Mouse (Mus musculus) forebrain, embryonic 12.5 days (tissue): ENCODE measurements around the gene Poc5. TPM values are rescaled to one million over a fixed set of nuclear protein-coding genes. Genes with fewer than 3 reads are reported as not detected.

Experiments used
- ATAC-seq: fragments of 200-750 bp; cut with Nextera tagmentation; 2 replicates; pipeline ENCODE4 v1.8.0; 2017; ENCODE audit warnings: moderate TSS enrichment; ENCODE audit not compliant: low FRiP score
- H3K27ac ChIP-seq: fragments of 300-500 bp; sonication (generic); 2 replicates; pipeline ENCODE4 v1.5.1; 2016; ENCODE audit warnings: mild to moderate bottlenecking
- H3K27me3 ChIP-seq: fragments of 300-500 bp; sonication (generic); 2 replicates; pipeline ENCODE4 v1.6.1; 2016; ENCODE audit warnings: mild to moderate bottlenecking
- H3K36me3 ChIP-seq: fragments of 300-500 bp; sonication (generic); replicated peaks from 2 replicates; pipeline ENCODE4 v1.6.1; 2016; ENCODE audit warnings: mild to moderate bottlenecking
- H3K4me1 ChIP-seq: fragments of 300-500 bp; sonication (generic); 2 replicates; pipeline ENCODE4 v1.6.1; 2016
- H3K4me2 ChIP-seq: fragments of 300-500 bp; sonication (generic); 2 replicates; pipeline ENCODE4 v1.6.1; 2016; ENCODE audit warnings: mild to moderate bottlenecking, moderate library complexity
- H3K4me3 ChIP-seq: fragments of 300-500 bp; sonication (generic); replicated peaks from 2 replicates; pipeline ENCODE4 v1.5.1; 2016; ENCODE audit warnings: mild to moderate bottlenecking
- H3K9ac ChIP-seq: fragments of 300-500 bp; sonication (generic); 2 replicates; pipeline ENCODE4 v1.6.1; 2016; ENCODE audit warnings: mild to moderate bottlenecking
- H3K9me3 ChIP-seq: fragments of 300-500 bp; sonication (generic); 2 replicates; pipeline ENCODE4 v1.6.1; 2016
- WGBS: fragments of 180-500 bp; shearing (Covaris S2); methylation state at CpG from one replicate; pipeline ENCODE4 v1.1.7; 2016; 5-methylcytosine and 5-hydroxymethylcytosine counted together
- microRNA-seq: library from miRNA; unstranded; fragments of <30 nt; microRNA quantifications from one replicate; pipeline ENCODE4, GENCODE M21; 2017
- polyA plus RNA-seq: library from polyadenylated mRNA; unstranded; fragments of >200 nt; fragmentation: Nextera tagmentation; extraction: Ambion mirVana; gene quantifications from 2 replicates; pipeline ENCODE4 v1.2.1, GENCODE M21; 2016

Poc5 gene
- polyA plus RNA-seq, 1 experiment from 2014 or later: 30.6 TPM

DNA sequence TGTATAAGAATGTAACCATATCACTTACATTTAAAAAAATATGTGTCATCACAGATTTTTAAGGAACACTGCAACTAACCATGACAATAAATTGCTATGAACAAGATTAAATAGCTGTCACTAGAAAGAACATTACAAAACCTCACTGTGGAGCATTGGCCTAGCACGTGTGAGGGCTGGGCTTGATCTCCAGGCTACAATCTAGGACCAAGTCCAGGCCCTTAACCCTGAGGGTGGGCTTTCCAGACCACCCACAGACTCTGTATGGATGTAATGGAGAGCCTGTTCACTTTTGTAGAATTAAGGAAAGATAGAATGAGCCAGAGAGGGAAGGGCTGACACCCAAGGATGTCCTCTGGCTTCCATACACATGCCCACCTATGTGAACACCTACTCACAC, 74.5 kb downstream of the Poc5 start:
- 75% methylated on average over 1 of the region's 1 CpGs for WGBS
- H3K4me1 ChIP-seq: no peaks in the 10 kb centered on the region

DNA sequence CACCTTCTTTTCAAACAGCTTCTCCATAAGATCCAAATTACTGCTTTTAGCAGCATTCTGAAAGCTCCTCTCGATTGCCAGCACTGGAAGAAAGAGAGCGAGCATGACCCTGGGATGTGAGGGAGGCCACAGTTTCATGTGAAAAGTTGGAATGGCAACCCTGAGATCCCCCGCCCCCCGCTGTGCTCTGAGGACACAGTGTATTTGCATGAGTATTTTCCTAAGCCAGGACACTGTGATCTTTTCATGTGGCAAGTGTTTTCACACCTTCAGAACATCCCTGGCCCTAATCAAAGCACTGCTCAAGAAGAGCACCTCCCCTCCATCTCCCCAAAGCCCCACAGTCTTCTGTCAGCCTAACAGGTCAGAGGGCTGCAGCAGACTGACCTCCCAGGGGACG, 77.2 kb downstream of the Poc5 start:
- Histone ChIP-seq H3K27ac (no peak overlapping the region), H3K4me2 (no peak overlapping the region), H3K9me3 (no peaks in the 10 kb centered on the region), H3K4me3 (no peak overlapping the region), H3K9ac (no peak overlapping the region), H3K36me3 (no peaks in the 10 kb centered on the region), H3K4me1 (no peaks in the 10 kb centered on the region), H3K27me3 (no peaks in the 10 kb centered on the region)
- ATAC-seq: no peak
- 68% methylated on average over 5 of the region's 5 CpGs for WGBS

More for the DNA sequence above, 74.5 kb downstream of the Poc5 start:
- Histone ChIP-seq H3K36me3 (no peaks in the 10 kb centered on the region), H3K4me3 (no peak overlapping the region), H3K4me2 (no peak overlapping the region), H3K9me3 (no peaks in the 10 kb centered on the region), H3K27me3 (no peaks in the 10 kb centered on the region), H3K9ac (no peak overlapping the region), H3K27ac (no peak overlapping the region)
- no peak for ATAC-seq

Small RNAs within 50 kb of the gene (microRNA-seq; reads per million reads assigned to microRNA genes)
- gene Gm25213: not detected

Other genes starting within 250 kb of the Poc5 start
- not detected in 2 replicates for gene Ankdd1b, start 82.9 kb downstream of the Poc5 start, polyA plus RNA-seq
- gene Gm17622, start 102.4 kb downstream of the Poc5 start, polyA plus RNA-seq: not detected in 2 replicates
- gene Polk, start 154.3 kb downstream of the Poc5 start, polyA plus RNA-seq: 8.4 and 8.5 TPM in 2 replicates
- 7.7 and 10.8 TPM in 2 replicates for gene Col4a3bp, start 154.3 kb downstream of the Poc5 start, polyA plus RNA-seq